Mouse (Mus musculus) urinary bladder, postnatal 14 days (tissue): ENCODE measurements around the gene Zfx.
A peak's percentile ranks its signal among the peaks of the same experiment; 100 is the strongest.

Source experiments
- DNase-seq: peaks from one replicate; pipeline ENCODE4 v3.0.0; 2021; ENCODE audit warnings: low spot score

The Zfx gene

GRCm38 (mm10) chrX:94123059-94123839 is at the start of gene Zfx:
Zfx (minus strand) TSS chrX:94123702.
- DNase-seq = peak; percentile 60

GRCm38 (mm10) chrX:94169348-94169747 is 45.8 kb upstream of the Zfx start:
- DNase-seq = no peak

- DNase-seq = no peak
Observed at GRCm38 (mm10) chrX:94152251-94152830, 28.8 kb upstream of the Zfx start.

GRCm38 (mm10) chrX:94150471-94150870 is 27.0 kb upstream of the Zfx start:
- DNase-seq = no peak

- no peak for DNase-seq
Observed at GRCm38 (mm10) chrX:94142004-94142771, 18.7 kb upstream of the Zfx start.

GRCm38 (mm10) chrX:94140080-94140479 is 16.6 kb upstream of the Zfx start:
- no peak for DNase-seq

GRCm38 (mm10) chrX:94138256-94138655 is 14.8 kb upstream of the Zfx start:
- no peak for DNase-seq

GRCm38 (mm10) chrX:94135084-94135483 is 11.6 kb upstream of the Zfx start:
- no peak for DNase-seq

GRCm38 (mm10) chrX:94133551-94133950 is 10.0 kb upstream of the Zfx start:
- no peak for DNase-seq

- DNase-seq = no peak
Observed at GRCm38 (mm10) chrX:94132239-94132638, 8.7 kb upstream of the Zfx start.

GRCm38 (mm10) chrX:94129712-94130111 is 6.2 kb upstream of the Zfx start:
- no peak for DNase-seq

- DNase-seq = no peak
Observed at GRCm38 (mm10) chrX:94125950-94126349, 2.4 kb upstream of the Zfx start.

GRCm38 (mm10) chrX:94122709-94123058 is 818 bp downstream of the Zfx start:
- DNase-seq = no peak

GRCm38 (mm10) chrX:94121866-94122708 is 1.4 kb downstream of the Zfx start:
- peak; percentile 80 for DNase-seq

- peak; percentile 19 for DNase-seq
Observed at GRCm38 (mm10) chrX:94121161-94121856, 2.2 kb downstream of the Zfx start.

- peak; percentile 3 for DNase-seq
Observed at GRCm38 (mm10) chrX:94118350-94118749, 5.2 kb downstream of the Zfx start.

GRCm38 (mm10) chrX:94115882-94116281 is 7.6 kb downstream of the Zfx start:
- no peak for DNase-seq

GRCm38 (mm10) chrX:94105964-94106363 is 17.5 kb downstream of the Zfx start:
- no peak for DNase-seq

- no peak for DNase-seq
Observed at GRCm38 (mm10) chrX:94102938-94103337, 20.6 kb downstream of the Zfx start.

- no peak for DNase-seq
Observed at GRCm38 (mm10) chrX:94100561-94100960, 22.9 kb downstream of the Zfx start.

- DNase-seq = no peak
Observed at GRCm38 (mm10) chrX:94091001-94091400, 32.5 kb downstream of the Zfx start.

GRCm38 (mm10) chrX:94061246-94061645 is 62.3 kb downstream of the Zfx start:
- DNase-seq = peak; percentile 21
